Mouse (Mus musculus) lung, adult 2 months (tissue): ENCODE results near the gene Thrb. TPM values are rescaled to one million over a fixed set of nuclear protein-coding genes. Genes with fewer than 3 reads are reported as not detected.

Experiments used
- DNase-seq: peaks from one replicate; pipeline ENCODE4 v3.0.0; 2022
- H3K4me1 ChIP-seq: fragments of 200-500 bp; 2 replicates; pipeline ENCODE4 v1.6.1; 2011; ENCODE audit warnings: low read length; ENCODE audit not compliant: control insufficient read depth, insufficient read depth
- H3K4me3 ChIP-seq: fragments of 200-500 bp; replicated peaks from 2 replicates; pipeline ENCODE3; 2011; ENCODE audit warnings: low read depth, mild to moderate bottlenecking, control low read depth, low read length; ENCODE audit errors: extremely low read depth
- CTCF ChIP-seq: fragments of 200-500 bp; IDR thresholded peaks from 2 replicates; pipeline ENCODE4 v1.5.1; 2011; ENCODE audit warnings: mild to moderate bottlenecking, low read length, control low read depth; ENCODE audit not compliant: insufficient read depth
- POLR2A ChIP-seq: fragments of 200-500 bp; IDR thresholded peaks from 2 replicates; pipeline ENCODE4 v1.6.1; 2011; ENCODE audit warnings: low read depth, mild to moderate bottlenecking, control low read depth, low read length, borderline replicate concordance; ENCODE audit errors: extremely low read depth
- WGBS: fragments of 180-500 bp; shearing (Covaris S2); methylation state at CpG from one replicate; pipeline ENCODE4 v1.1.7; 2018; 5-methylcytosine and 5-hydroxymethylcytosine counted together
- polyA plus RNA-seq: library from polyadenylated mRNA; depleted of rRNA; stranded (reverse); fragments of >200 nt; gene quantifications from 2 replicates; pipeline ENCODE4 v1.2.3, GENCODE M21; 2012

Thrb gene
- polyA plus RNA-seq, 1 experiment, result 5.6 TPM

DNA sequence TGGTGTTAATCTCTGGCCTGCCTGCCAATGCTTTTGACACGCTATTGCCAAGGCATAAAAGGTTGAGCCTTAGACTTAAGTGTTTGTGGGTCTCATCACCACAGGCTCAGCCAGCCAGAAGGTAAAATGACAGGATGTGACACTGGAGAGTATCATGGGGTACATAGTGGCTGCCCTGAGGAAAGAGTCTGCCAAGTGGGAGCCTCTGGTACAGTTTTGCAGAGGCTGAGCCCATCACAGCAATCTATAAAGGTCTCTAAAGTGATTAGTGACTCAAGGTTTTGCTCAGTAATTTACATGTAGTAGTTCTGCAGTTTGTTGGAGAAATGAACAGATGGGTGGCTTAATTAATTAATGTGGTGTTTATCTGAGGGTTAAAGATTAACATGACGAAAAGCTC, 330.1 kb downstream of the Thrb start:
- Histone ChIP-seq H3K4me3 (no peak overlapping the region), H3K4me1 (no peaks in the 10 kb centered on the region)
- 79% methylated on average over 2 of the region's 2 CpGs for whole genome bisulfite sequencing
- no peak for TF ChIP-seq CTCF
- no peak for TF ChIP-seq POLR2A
- no peak for DNase-seq

- TF ChIP-seq POLR2A (no peak), CTCF (no peak)
- Histone ChIP-seq H3K4me3 (no peak overlapping the region), H3K4me1 (no peaks in the 10 kb centered on the region)
- DNase-seq, result no peak
- 48% methylated on average over 2 of the region's 2 CpGs for WGBS
Measured at GRCm38 (mm10) chr14:18001886-18002285, 341.8 kb downstream of the Thrb start.

DNA sequence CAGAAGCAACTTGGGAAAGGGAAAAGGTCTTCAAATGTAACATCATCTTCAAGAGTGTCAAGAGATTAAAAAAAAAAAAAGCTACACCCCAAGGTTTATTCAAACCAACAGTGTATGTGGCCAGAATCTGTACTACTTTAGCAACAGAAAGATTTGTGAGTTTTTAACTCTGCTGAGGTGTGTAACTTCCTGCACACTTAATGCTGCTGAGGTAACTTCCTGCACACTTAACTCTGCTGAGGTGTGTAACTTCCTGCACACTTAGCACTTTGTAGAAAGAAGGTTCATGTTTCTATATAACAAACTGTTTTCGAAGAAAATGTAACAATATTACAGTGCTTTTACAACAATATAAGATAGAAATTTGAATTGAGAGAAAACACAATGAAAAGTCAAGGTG, 343.6 kb downstream of the Thrb start:
- Histone ChIP-seq H3K4me1 (no peaks in the 10 kb centered on the region), H3K4me3 (no peak overlapping the region)
- WGBS, result 85% methylated on average over 1 of the region's 1 CpGs
- no peak for DNase-seq
- TF ChIP-seq CTCF (no peak), POLR2A (no peak)

DNA sequence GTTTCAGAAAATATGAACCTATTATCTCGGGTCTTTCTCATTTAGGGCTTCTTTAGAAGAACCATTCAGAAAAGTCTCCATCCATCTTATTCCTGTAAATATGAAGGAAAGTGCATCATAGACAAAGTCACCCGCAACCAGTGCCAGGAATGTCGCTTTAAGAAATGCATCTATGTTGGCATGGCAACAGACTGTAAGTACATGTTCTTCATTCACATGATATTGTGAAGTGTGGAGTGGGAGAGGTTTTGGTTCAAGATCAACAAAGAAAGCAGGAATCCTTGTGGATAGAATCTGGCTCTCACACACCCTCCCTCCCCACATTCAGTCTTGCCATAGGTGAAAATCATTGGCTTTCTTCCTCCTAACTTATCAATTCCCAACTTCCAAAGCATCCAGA, 348.5 kb downstream of the Thrb start:
- TF ChIP-seq POLR2A (no peak), CTCF (no peak)
- Histone ChIP-seq H3K4me1 (no peaks in the 10 kb centered on the region), H3K4me3 (no peak overlapping the region)
- 56% methylated on average over 3 of the region's 3 CpGs for whole genome bisulfite sequencing
- DNase-seq, result no peak

DNA sequence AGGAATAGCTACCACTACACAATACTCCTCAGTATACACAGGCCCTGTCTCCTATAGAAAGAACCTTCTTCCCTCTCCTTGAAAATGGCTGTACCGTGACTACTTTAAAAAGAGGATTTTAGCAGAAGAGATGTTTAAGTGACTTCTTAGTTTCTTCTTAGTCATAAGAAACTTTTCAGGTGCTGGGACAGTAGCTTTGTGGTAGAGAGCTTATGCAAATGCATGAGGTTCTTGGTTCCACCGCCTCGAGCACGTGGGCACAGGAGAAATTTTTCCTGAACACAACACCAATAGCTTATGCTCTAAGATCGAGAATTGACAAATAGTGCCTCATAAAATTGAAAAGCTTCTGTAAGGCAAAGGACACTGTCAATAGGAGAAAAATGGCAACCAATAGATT, 356.5 kb downstream of the Thrb start:
- TF ChIP-seq POLR2A, result no peak
- no peak overlapping the region for H3K4me3 ChIP-seq
- 89% methylated on average over 5 of the region's 5 CpGs for WGBS
- no peak for DNase-seq
- peaks cover under 1% of the 10 kb centered on the region; the same call in 1 of the 2 replicates for H3K4me1 ChIP-seq

DNA sequence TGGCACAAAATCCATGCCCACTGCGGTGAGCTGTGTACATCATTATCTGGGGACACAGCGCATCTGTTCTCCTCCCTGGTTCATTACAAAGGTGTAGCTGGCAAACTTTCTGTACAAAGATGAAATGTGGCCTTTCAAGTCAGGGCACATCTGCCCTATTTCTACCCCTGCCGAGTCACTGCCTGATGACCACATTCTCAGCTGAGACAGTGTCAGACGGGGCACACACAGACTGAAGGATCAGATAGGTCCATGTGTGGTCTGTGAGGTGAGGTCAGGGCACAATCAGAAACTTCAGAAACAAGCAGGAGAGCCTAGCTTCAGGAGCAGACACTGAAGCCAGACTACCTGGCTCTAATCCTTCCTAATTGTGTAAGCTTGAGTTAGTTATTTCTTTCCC, 360.1 kb downstream of the Thrb start:
- no peak overlapping the region for H3K4me3 ChIP-seq
- 80% methylated on average over 4 of the region's 4 CpGs for WGBS
- TF ChIP-seq POLR2A (no peak), CTCF (no peak)
- no peak for DNase-seq
- H3K4me1 ChIP-seq, result peaks cover 2% of the 10 kb centered on the region; the same call in 1 of the 2 replicates

GRCm38 (mm10) chr14:18020636-18021035, 360.6 kb downstream of the Thrb start:
- no peak for DNase-seq
- Histone ChIP-seq H3K4me3 (no peak overlapping the region), H3K4me1 (peaks cover 2% of the 10 kb centered on the region; the same call in 1 of the 2 replicates)
- no peak for TF ChIP-seq POLR2A
- no peak for TF ChIP-seq CTCF
- 77% methylated on average over 3 of the region's 3 CpGs for WGBS

GRCm38 (mm10) chr14:18021726-18022125, 361.7 kb downstream of the Thrb start:
- no peak for DNase-seq
- no peak for TF ChIP-seq CTCF
- no peak for TF ChIP-seq POLR2A

GRCm38 (mm10) chr14:18022351-18022750, 362.3 kb downstream of the Thrb start:
- H3K4me3 ChIP-seq, result no peak overlapping the region
- no peak for DNase-seq
- peaks cover 2% of the 10 kb centered on the region; the same call in 1 of the 2 replicates for H3K4me1 ChIP-seq
- no peak for TF ChIP-seq POLR2A
- no peak for TF ChIP-seq CTCF

More at GRCm38 (mm10) chr14:18021726-18022125, 361.7 kb downstream of the Thrb start:
- Histone ChIP-seq H3K4me3 (no peak overlapping the region), H3K4me1 (peaks cover 2% of the 10 kb centered on the region; the same call in 1 of the 2 replicates)
- 45% methylated on average over 2 of the region's 2 CpGs for WGBS

DNA sequence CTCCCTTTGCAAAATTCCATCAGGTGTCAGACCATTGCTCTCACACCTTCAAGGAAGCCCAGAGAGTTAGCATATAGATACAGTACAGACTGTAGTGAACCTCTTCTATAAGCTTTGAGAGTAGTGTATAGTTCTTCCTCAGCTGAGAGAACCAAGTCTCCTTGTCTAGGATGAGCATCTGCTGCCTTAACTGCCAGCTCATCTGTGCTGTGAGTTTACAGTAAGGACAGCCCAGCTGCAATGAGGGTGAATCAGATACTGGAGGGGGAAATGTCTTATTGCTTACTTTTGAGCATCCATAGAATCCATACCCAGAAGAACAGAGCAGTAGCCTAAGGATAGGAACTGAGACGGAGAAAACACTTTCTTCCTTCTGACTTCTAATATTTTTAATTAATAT, 367.8 kb downstream of the Thrb start:
- WGBS, result 88% methylated on average over 1 of the region's 1 CpGs
- TF ChIP-seq POLR2A (no peak), CTCF (no peak)
- no peaks in the 10 kb centered on the region for H3K4me1 ChIP-seq
- no peak overlapping the region for H3K4me3 ChIP-seq
- no peak for DNase-seq
